Mouse (Mus musculus) midbrain, embryonic 15.5 days (tissue): ENCODE results near the gene Rab30. TPM values are rescaled to one million over a fixed set of nuclear protein-coding genes. Genes with fewer than 3 reads are reported as not detected.

Experiments used
- ATAC-seq: fragments of 200-750 bp; cut with Nextera tagmentation; replicated peaks from 2 replicates; pipeline ENCODE4 v1.8.0; 2017; ENCODE audit warnings: moderate TSS enrichment
- H3K27ac ChIP-seq: fragments of 300-500 bp; sonication (generic); 2 replicates; pipeline ENCODE4 v1.5.1; 2015; ENCODE audit warnings: mild to moderate bottlenecking, inconsistent platforms
- H3K27me3 ChIP-seq: fragments of 300-500 bp; sonication (generic); replicated peaks from 2 replicates; pipeline ENCODE4 v1.6.1; 2015; ENCODE audit warnings: inconsistent platforms
- H3K36me3 ChIP-seq: fragments of 300-500 bp; sonication (generic); replicated peaks from 2 replicates; pipeline ENCODE4 v1.6.1; 2015; ENCODE audit warnings: inconsistent platforms
- H3K4me1 ChIP-seq: fragments of 300-500 bp; sonication (generic); 2 replicates; pipeline ENCODE4 v1.6.1; 2015; ENCODE audit warnings: inconsistent platforms
- H3K4me2 ChIP-seq: fragments of 300-500 bp; sonication (generic); 2 replicates; pipeline ENCODE4 v1.6.1; 2015; ENCODE audit warnings: inconsistent platforms, mild to moderate bottlenecking, moderate library complexity
- H3K4me3 ChIP-seq: fragments of 300-500 bp; sonication (generic); 2 replicates; pipeline ENCODE4 v1.5.1; 2015; ENCODE audit warnings: mild to moderate bottlenecking, inconsistent platforms
- H3K9ac ChIP-seq: fragments of 300-500 bp; sonication (generic); 2 replicates; pipeline ENCODE4 v1.6.1; 2015; ENCODE audit warnings: mild to moderate bottlenecking, inconsistent platforms
- H3K9me3 ChIP-seq: fragments of 300-500 bp; sonication (generic); 2 replicates; pipeline ENCODE4 v1.6.1; 2016; ENCODE audit warnings: inconsistent platforms
- whole genome bisulfite sequencing: fragments of 180-500 bp; shearing (Covaris S2); methylation state at CpG from one replicate; pipeline ENCODE4 v1.1.7; 2015; ENCODE audit warnings: mixed read lengths; 5-methylcytosine and 5-hydroxymethylcytosine counted together
- polyA plus RNA-seq: library from polyadenylated mRNA; unstranded; fragments of >200 nt; fragmentation: Nextera tagmentation; extraction: Ambion mirVana; gene quantifications from 2 replicates; pipeline ENCODE4 v1.2.1, GENCODE M21; 2015

Rab30 gene
- polyA plus RNA-seq, 1 experiment from 2014 or later, result 20.3 TPM

DNA sequence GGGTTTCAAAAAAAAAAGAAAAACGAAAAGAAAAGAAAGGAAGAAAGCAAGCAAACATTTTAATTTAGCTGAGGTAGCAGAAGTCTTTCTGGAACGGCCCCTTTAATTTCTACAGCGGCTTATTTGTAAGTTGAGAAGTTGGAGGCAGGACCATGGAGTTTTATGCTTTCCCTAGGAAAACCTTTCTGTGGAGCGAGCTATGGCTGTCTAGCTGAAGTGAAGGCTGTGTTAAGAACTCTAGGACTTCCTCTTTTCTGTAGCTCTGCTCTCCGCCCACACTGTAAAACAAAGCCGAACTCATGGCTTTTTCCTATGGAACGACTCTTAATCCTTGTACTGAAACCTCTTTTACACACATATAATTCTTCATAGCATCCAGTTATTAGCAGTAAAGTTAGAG, 135.1 kb downstream of the Rab30 start:
- Histone ChIP-seq H3K27ac (no peak overlapping the region), H3K9ac (no peak overlapping the region), H3K4me3 (no peak overlapping the region), H3K9me3 (no peaks in the 10 kb centered on the region), H3K36me3 (no peaks in the 10 kb centered on the region), H3K27me3 (no peaks in the 10 kb centered on the region), H3K4me2 (peak overlapping the region; percentile 11), H3K4me1 (peaks cover 18% of the 10 kb centered on the region)
- ATAC-seq, result no peak
- WGBS, result 53% methylated on average over 7 of the region's 7 CpGs

- H3K9ac ChIP-seq, result no peak overlapping the region
- H3K9me3 ChIP-seq, result no peaks in the 10 kb centered on the region
- ATAC-seq, result no peak
- no peaks in the 10 kb centered on the region for H3K27me3 ChIP-seq
- no peak overlapping the region for H3K27ac ChIP-seq
- WGBS, result 87% methylated on average over 7 of the region's 7 CpGs
- no peak overlapping the region for H3K4me3 ChIP-seq
- peaks cover 11% of the 10 kb centered on the region for H3K4me1 ChIP-seq
- no peaks in the 10 kb centered on the region for H3K36me3 ChIP-seq
- H3K4me2 ChIP-seq, result no peak overlapping the region
Observed at GRCm38 (mm10) chr7:92878575-92879285, 137.3 kb downstream of the Rab30 start.

GRCm38 (mm10) chr7:92883850-92884716, 142.7 kb downstream of the Rab30 start:
- Histone ChIP-seq H3K4me3 (no peak overlapping the region), H3K4me1 (no peaks in the 10 kb centered on the region), H3K9me3 (no peaks in the 10 kb centered on the region), H3K4me2 (no peak overlapping the region), H3K27ac (no peak overlapping the region), H3K36me3 (no peaks in the 10 kb centered on the region), H3K27me3 (no peaks in the 10 kb centered on the region), H3K9ac (no peak overlapping the region)
- WGBS, result 82% methylated on average over 9 of the region's 9 CpGs
- no peak for ATAC-seq

DNA sequence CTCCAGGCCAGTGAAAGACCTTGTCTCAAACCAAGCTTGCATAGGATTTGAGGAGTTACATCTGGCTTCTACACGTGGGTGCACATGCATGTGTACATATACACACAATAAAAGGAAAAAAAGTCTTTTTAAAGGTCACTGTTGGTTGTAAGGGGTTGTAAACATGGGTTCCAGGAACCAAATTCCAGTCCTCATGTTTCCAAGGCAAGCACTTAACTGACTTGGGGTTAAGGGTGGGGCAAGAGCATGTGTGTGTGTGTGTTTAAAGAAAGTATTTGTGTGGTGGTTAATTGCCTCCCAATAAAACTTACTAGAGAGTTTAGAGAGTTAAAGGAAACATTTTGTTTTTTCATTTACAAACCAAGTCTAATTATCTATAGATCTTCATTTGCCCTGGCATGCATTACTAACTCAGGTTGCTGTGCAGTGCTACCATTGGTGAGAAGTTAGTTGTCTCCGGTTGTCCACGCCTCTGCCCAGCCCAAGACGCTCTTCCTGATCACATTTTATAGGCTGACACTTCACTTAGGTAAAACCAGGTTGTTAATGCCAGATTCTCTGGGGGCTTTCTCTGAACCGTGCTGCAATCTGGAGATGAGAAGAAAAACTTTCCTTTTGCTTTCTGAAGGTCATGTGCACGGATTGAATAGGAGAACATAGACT, 143.7 kb downstream of the Rab30 start:
- Histone ChIP-seq H3K27ac (no peak overlapping the region), H3K4me2 (no peak overlapping the region), H3K9me3 (no peaks in the 10 kb centered on the region), H3K36me3 (no peaks in the 10 kb centered on the region), H3K9ac (no peak overlapping the region), H3K4me1 (no peaks in the 10 kb centered on the region), H3K27me3 (no peaks in the 10 kb centered on the region), H3K4me3 (no peak overlapping the region)
- WGBS, result 87% methylated on average over 6 of the region's 6 CpGs
- no peak for ATAC-seq

GRCm38 (mm10) chr7:92886801-92887200, 145.4 kb downstream of the Rab30 start:
- 90% methylated on average over 7 of the region's 7 CpGs for WGBS
- ATAC-seq, result no peak
- no peaks in the 10 kb centered on the region for H3K9me3 ChIP-seq

DNA sequence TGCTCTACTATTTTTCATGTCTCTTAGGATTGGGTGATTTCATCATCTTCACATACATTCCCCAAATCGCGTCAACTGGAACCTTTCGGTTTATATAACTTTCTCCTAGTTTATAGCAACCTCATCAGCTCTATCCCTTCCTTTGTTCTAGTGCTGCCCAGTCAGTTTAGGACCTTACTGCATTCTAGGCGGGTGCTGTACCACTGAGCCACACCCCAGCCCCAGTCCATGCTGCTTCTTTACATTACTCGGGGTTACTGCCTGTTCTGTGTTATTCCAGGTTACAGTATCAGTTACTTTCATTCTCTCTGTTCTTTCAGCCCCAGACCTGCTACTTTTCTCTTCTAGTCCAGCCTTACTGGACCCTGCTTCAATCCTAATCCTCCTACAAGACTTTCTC, 145.8 kb downstream of the Rab30 start:
- Histone ChIP-seq H3K27me3 (no peaks in the 10 kb centered on the region), H3K36me3 (no peaks in the 10 kb centered on the region), H3K4me2 (no peak overlapping the region), H3K4me1 (no peaks in the 10 kb centered on the region), H3K9ac (no peak overlapping the region), H3K27ac (no peak overlapping the region), H3K9me3 (no peaks in the 10 kb centered on the region), H3K4me3 (no peak overlapping the region)
- WGBS, result 94% methylated on average over 5 of the region's 5 CpGs
- no peak for ATAC-seq

More at GRCm38 (mm10) chr7:92886801-92887200, 145.4 kb downstream of the Rab30 start:
- Histone ChIP-seq H3K4me1 (no peaks in the 10 kb centered on the region), H3K27me3 (no peaks in the 10 kb centered on the region), H3K4me2 (no peak overlapping the region), H3K27ac (no peak overlapping the region), H3K36me3 (no peaks in the 10 kb centered on the region), H3K9ac (no peak overlapping the region), H3K4me3 (no peak overlapping the region)

GRCm38 (mm10) chr7:92890211-92890610, 148.8 kb downstream of the Rab30 start:
- Histone ChIP-seq H3K27ac (no peak overlapping the region), H3K9ac (no peak overlapping the region), H3K36me3 (no peaks in the 10 kb centered on the region), H3K4me1 (no peaks in the 10 kb centered on the region), H3K9me3 (no peaks in the 10 kb centered on the region), H3K27me3 (no peaks in the 10 kb centered on the region), H3K4me2 (no peak overlapping the region), H3K4me3 (no peak overlapping the region)
- WGBS, result 71% methylated on average over 1 of the region's 1 CpGs
- no peak for ATAC-seq

DNA sequence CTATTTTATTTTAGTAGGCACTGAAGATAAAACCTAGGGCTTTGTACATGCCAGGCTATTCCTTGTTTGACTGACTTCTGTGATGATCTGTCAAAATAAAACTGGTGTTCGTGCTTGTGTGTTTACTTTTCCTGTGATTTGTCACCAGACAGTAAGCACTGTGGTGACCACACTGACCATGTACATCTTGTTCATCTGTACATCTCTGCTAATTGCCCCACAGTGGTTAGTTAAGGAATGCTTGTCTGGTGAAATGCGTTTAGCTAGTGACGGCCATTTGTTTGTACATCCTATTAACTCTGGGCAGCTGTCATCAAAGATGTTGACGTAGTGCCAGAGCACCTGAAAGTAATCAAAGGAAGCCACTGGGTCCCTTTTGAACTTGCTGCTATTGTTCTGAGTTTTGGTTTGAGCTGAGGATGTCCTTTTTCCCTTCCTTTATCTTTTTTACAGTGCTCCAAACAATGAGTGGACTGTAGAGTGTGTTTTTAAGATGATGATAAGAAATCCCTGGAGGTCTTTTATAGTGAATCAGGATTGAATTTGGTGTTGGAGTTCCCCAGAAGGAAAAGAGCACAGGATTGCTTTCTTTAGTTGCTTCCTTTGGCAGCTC, 149.3 kb downstream of the Rab30 start:
- no peak overlapping the region for H3K4me3 ChIP-seq
- H3K4me1 ChIP-seq, result no peaks in the 10 kb centered on the region
- no peaks in the 10 kb centered on the region for H3K9me3 ChIP-seq
- H3K27me3 ChIP-seq, result no peaks in the 10 kb centered on the region
- H3K36me3 ChIP-seq, result no peaks in the 10 kb centered on the region
- no peak overlapping the region for H3K27ac ChIP-seq
- 71% methylated on average over 4 of the region's 4 CpGs for WGBS
- no peak for ATAC-seq
- H3K9ac ChIP-seq, result no peak overlapping the region
- no peak overlapping the region for H3K4me2 ChIP-seq

DNA sequence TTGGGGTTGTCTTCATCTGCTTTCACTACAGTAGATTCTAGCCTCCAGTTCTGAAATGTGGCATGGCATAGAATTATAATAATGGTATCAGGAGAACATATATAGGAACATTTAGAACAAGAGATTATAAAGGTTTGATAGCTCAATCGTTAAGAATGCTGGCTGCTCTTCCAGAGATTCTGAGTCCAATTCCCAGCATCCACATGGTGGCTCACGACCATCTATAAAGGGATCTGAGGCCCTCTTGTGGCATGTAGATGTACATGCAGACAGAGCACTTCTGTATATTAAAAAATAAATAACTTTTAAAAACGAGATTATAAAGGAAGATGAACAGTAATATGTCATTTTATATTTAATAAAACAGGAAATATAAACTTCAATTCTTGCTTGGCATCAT, 152.1 kb downstream of the Rab30 start:
- Histone ChIP-seq H3K27me3 (no peaks in the 10 kb centered on the region), H3K9ac (no peak overlapping the region), H3K4me2 (no peak overlapping the region), H3K4me3 (no peak overlapping the region), H3K36me3 (no peaks in the 10 kb centered on the region), H3K4me1 (no peaks in the 10 kb centered on the region), H3K9me3 (no peaks in the 10 kb centered on the region), H3K27ac (no peak overlapping the region)
- no peak for ATAC-seq
- 46% methylated on average over 3 of the region's 3 CpGs for WGBS

Other genes starting within 250 kb of the Rab30 start
- gene Ccdc90b, start 180.5 kb upstream of the Rab30 start, polyA plus RNA-seq, result 57.5 and 57.9 TPM in 2 replicates
- gene Ankrd42, start 104.5 kb upstream of the Rab30 start, polyA plus RNA-seq, result 25.8 and 26.8 TPM in 2 replicates
- 20.3 and 20.6 TPM in 2 replicates for gene Pcf11, start 71.7 kb upstream of the Rab30 start, polyA plus RNA-seq
- 4.1 and 4.3 TPM in 2 replicates for gene Ddias, start 132.6 kb downstream of the Rab30 start, polyA plus RNA-seq
- gene Prcp, start 132.9 kb downstream of the Rab30 start, polyA plus RNA-seq, result 20.2 and 20.5 TPM in 2 replicates